Mouse (Mus musculus): ENCODE measurements around the gene Olfr1062.

DNA sequence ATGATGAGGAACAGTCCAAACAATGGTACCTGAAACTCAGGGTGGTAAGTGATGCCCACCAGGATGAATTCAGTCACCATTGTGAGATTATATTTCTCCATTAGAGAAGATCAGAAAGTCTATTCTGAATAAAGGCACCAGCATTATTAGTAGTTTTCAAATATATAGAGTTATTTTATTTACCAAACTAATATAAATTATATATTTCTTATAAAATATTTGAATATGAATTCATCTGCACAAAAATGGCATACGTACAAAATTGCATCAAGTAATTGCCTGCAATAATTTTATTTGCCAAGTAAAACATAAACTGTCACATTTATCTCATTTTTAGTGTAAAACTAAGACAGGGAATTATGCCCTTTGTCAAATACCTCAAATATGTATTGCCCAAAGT is 29.6 kb upstream of the Olfr1062 start, which contains the start of gene Olfr1066:
- TF ChIP-seq CTCF (IDR thresholded peaks at IDR 0.05; ENCODE audit: low read depth) (no peak), EP300 (IDR thresholded peaks at IDR 0.05; ENCODE audit: low read depth) (no peak)
